Mouse (Mus musculus): ENCODE data around the gene Bsn.

DNA sequence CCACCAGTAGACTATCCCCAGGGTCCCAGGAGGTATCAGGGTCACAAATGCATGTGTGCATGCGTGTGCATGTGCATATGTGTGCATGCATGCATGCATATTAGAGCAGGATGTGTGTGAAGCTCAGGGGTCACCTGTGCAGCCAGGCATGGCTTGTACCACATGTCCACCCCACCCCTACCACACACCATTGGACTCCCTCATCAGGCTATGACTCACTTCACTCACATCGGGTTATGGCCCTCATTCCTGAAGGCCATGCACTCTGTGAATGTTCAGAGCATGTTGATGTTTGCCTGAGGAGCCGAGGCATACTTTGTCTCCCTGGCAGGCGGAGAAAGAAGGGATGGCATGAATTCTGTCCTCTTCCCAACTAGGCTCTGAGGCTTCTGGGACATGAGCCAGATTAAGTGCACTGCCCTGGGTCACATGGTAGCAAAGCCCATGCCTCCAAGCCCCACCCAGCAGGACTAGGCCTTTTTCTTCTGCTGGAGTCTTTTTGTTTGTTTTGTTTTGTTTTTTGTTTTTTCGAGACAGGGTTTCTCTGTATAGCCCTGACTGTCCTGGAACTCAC, 17.3 kb downstream of the Bsn start:
- TF ChIP-seq POLR2A (IDR thresholded peaks at IDR 0.05; ENCODE audit: borderline replicate concordance, insufficient read depth, low read length) (no peak), CTCF (IDR thresholded peaks at IDR 0.05; ENCODE audit: borderline replicate concordance, insufficient read depth, low read depth, low read length) (no peak)
